Mouse (Mus musculus) liver (tissue): ENCODE results near the gene Gjb5.

Experiments used
- DNase-seq: peaks from one replicate; pipeline ENCODE4 v3.0.0-alpha.2; 2020; ENCODE audit warnings: mixed read lengths

Gene Gjb5

DNA sequence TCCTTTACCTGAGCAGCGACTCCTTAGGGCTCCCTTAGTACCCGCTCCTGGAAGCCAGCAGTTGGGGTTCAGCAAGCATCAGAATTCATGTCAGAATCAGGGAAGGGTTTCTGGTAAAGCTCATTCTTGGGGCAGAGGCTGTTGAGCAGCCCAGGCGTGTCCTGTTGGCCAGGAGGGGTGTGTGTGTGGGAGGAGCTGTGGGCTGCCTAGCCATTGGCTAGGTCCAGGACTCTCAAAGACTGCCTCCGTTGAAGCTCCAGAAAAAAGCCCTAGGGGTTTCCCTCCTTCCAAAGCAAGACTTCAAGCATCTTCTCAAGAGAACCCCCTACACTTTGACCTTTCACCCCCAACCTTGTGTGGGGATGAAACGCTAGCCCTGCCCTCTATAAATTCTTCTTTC, at the start of gene Gjb5:
Gjb5 (minus strand) TSS at position 164 of the 400 bp plus-strand sequence.
- DNase-seq, result no peak

- no peak for DNase-seq
These were observed 44.6 kb upstream of the Gjb5 start for GRCm38 (mm10) chr4:127402614-127403013.

DNA sequence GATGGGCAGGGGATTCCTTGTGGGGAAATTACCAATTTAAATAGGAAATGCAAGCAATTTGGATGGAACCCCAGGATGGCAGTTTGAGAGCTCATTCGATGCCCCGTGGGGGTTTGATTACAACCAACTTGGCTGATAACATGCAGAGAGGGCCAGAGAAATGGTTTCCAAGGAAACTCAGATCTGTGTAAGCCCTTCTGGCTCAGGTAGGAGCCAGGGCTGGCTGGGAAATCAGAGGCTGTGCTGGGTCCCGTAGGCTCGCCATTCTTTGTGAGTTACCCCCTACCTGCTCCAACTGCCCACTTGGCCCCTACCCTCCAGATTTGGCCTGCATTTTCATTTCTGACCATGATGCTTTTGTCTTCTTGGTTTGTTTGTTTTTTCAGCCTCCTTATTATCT, 44.2 kb upstream of the Gjb5 start:
- no peak for DNase-seq

GRCm38 (mm10) chr4:127400165-127401145, 42.5 kb upstream of the Gjb5 start:
- no peak for DNase-seq

DNA sequence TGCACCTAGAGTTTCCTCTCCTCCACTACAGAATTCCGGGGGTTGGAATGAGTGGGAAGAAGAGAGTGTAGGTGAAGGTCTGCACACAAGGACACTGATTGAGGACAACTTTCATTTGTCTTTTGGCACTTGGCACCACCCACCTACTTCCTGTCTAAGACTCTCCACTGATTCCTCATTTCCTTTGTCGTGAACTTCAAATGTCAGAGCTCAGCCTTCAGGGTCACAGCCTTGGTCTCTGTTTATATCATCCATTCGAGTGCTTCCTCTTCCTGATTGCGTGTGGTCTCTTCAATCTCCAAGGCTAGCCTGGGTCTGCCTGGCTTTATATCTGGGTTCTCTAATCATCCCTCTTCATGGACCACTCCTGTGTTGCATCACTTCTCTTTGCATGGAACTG, 37.6 kb upstream of the Gjb5 start:
- DNase-seq, result no peak

DNA sequence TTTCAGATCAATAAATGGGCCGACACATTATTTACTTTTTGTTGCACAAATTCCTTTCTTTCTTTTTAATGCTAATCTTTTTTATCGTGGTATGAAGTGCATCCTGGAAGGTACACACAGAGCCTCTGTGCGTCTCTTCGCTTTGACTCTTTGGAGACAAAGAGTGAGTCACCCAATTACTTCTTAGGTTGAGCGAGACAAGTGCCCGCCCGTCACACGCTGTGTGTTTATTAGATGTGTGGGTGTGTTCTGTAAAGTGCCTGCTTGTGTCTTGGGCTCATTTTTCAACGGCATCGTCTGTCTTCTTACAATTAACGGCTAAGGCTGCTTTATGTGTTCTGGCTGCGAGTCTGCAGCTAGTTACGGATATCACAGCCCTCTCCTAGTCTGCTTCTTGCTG, 31.7 kb upstream of the Gjb5 start:
- DNase-seq, result no peak

DNA sequence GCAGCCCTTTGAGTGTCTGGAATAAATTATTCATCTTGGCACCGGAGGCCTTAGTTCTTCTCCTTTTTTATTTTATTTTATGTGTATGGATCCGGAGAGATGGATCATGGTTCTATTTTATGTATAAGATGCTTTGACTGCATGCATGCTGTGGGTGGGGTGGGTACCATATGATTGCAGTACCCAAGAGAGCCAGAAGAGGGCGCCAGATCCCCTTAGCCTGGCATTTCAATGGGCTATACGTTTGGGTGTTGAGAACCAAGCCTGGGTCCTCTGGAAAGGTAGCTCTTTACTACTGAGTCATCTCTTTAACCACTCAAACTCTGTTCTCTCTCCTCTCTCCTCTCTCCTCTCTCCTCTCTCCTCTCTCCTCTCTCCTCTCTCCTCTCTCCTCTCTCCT, 19.4 kb upstream of the Gjb5 start:
- no peak for DNase-seq

- no peak for DNase-seq
These were observed 17.7 kb upstream of the Gjb5 start for GRCm38 (mm10) chr4:127375541-127376177.

DNA sequence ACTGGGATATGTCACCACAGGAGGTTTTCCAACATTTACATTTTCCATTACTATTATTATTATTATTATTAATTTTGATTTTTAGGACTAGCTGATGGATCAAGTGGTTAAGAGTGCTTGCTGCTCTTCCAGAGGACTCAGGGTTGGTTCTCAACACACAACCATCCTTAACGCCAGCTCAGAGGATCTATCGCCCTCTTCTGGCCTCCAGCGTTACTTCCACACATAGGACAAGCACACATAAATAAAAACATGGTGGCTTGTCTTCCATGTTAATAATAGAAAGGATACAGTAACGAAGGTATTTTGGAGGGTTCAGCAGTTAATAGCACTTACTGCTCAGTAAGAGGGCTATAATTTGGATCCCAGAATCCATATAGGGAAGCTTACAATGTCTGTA, 16.7 kb upstream of the Gjb5 start:
- no peak for DNase-seq

DNA sequence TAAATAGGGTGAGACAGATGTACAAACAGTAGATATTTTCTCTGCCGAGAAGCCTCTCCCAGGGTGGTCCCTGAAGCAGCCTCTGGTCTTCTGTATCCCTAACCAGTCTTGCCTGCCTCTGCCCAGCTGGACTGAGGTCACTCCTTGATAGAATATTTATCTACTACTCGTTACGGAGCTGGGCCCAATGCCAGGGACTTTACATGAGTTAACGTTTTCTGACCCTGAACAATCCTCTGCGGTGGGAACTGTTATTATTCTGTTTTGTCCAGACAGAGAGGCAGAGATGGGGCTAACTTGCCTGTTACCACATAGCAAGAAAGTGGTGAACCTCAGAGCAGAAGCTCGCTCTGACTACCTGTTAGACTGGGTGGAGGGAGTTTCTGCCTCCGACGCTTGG, 15.5 kb upstream of the Gjb5 start:
- no peak for DNase-seq

- DNase-seq, result no peak
These were observed 13.6 kb upstream of the Gjb5 start for GRCm38 (mm10) chr4:127371546-127371945.

DNA sequence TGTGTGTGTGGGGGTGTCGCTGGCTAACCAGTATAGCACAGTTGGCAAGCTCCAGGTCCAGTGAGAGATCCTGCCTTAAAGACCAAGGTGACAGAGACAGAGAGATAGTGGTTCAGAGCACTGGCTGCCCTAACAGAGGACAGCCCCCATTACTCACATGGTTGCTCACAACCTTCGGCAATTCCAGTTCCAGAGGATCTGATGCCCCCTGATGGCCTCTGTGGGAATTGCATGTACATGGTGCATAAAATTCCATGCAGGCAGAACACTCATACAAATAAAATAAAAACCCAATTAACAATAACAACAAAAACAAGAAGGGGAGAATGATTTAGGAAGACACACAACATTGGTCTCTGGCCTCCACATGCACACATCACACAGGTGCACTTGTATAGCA, 12.5 kb upstream of the Gjb5 start:
- DNase-seq, result no peak

DNA sequence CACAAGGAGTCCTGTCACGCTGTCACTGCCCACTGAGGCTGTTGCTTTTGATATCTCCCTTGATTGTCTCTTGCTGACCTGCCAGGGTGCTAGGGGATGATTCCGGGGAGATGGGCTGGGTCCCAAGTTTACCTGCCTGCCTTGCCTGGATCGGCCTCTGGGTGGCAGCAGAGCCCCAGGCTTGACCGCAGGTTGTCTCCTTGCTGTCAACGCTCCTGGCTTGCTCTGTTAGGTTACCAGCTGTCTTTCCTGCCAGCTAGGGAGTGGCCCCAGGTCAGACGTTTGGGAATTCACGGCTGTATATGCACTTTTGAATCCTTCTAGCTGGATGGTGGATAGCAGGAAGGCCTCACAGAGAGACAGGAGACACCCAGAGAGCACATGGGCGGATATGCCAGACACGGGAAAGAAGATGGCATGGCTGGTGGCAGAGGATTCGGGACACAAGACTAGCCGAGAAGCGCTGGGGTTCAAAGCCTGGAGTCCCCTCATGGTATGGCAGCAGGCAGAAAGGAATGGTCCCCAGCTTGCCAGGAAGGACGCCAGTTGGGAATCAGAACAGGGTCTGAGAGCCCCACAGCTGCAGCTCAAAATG, 10.5 kb upstream of the Gjb5 start:
- DNase-seq, result peak; percentile 64

DNA sequence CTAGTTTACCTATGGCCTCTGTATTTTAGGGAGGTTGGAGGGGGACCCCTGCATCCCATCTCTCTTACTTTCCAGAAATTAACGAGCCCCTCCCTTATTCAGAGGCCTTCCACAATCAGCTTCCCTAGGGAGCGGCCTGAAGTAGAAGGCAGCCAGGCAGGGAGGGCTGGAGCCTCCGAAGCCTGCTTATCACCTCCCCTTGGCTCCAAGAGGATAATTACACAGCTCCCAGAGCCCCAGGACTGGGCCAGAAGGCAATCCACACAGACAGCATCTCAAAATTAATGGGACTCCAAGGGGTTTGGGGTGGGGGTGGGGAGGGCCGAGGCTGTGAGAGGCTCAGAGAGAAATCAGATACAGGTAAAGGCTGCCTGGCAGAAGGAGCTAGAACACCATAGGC, 7.9 kb upstream of the Gjb5 start:
- DNase-seq, result no peak

- DNase-seq, result no peak
These were observed 7.5 kb upstream of the Gjb5 start for GRCm38 (mm10) chr4:127365433-127365832.

DNA sequence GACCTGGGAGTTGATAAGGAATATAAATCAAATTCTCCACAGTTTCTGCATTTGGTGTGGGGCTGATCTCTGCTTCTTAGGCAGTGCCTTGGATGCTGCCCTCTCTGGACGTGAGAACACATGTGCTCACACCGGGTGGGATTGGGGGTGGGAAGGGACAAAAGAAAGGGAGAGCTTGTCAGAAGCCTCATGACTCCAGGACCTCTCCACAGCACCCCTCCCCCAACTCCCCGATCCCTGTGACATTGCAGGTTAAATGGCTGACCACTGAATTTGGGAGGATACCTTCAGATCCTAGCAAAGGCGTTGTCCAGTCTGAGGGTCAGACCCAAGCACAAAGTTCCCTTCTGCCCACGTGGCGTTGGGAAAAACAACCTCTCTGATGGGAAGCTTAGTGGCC, 6.5 kb upstream of the Gjb5 start:
- no peak for DNase-seq

GRCm38 (mm10) chr4:127363331-127363730, 5.3 kb upstream of the Gjb5 start:
- no peak for DNase-seq

GRCm38 (mm10) chr4:127362520-127362919, 4.5 kb upstream of the Gjb5 start:
- DNase-seq, result no peak

GRCm38 (mm10) chr4:127354506-127355485, 3.2 kb downstream of the Gjb5 start:
- DNase-seq, result no peak

- no peak for DNase-seq
These were observed 4.0 kb downstream of the Gjb5 start, which contains the start of gene Gjb4 for GRCm38 (mm10) chr4:127353951-127354438. Gene Gjb4, minus strand, starts transcription at chr4:127354081.

GRCm38 (mm10) chr4:127352594-127352993, 5.4 kb downstream of the Gjb5 start:
- no peak for DNase-seq

DNA sequence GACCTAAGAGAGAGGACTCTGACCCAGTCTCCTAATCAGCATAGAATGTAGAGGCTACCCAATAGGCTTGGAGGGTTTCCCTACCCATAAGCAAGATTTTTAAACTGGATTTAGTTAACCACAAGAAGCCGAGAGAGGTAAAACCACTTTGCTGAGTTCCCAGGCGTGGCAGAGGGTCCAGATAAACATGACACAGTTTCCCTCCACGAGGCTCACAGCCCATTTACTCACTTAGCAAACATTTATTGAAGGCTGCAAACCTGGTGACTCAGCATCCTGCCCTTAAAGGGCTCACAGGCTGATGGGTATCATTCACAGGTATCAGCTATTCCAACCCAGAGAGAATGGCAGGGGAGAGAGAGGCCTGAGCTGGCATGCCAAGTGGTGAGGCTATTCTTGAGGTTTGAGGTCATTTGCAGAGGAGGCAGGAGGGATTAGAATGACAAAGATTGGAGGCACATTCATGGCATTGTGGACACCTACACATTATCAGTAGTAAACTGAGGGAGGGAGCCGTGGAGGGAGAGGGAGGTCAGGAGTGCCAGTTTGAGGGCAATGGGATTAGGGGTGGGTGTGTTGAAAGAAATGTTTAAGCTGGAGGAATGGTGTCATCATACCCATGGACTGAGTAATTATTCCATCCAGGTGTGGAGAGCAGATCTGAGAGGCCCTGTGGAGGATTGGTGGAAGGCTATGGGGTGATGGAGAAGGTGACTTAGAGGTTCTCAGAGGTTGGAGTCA, 8.3 kb downstream of the Gjb5 start:
- no peak for DNase-seq
